Mouse (Mus musculus) lung, adult 18-20 months (tissue): ENCODE measurements around the gene Rabgap1l.
A peak's percentile ranks its signal among the peaks of the same experiment; 100 is the strongest.

ENCODE experiments used
- DNase-seq, 2 experiments: peaks; one replicate each; pipeline ENCODE4 v3.0.0; 2022; ENCODE audit warnings: mixed read lengths in 2 of 2

Rabgap1l gene

GRCm38 (mm10) chr1:160233921-160234320 lies 559.1 kb downstream of the Rabgap1l start:
- DNase-seq = no peak

- no peak for DNase-seq
Observed at GRCm38 (mm10) chr1:160232113-160232512, 560.9 kb downstream of the Rabgap1l start.

- no peak for DNase-seq
Observed at GRCm38 (mm10) chr1:160231013-160231412, 562.0 kb downstream of the Rabgap1l start.

DNA sequence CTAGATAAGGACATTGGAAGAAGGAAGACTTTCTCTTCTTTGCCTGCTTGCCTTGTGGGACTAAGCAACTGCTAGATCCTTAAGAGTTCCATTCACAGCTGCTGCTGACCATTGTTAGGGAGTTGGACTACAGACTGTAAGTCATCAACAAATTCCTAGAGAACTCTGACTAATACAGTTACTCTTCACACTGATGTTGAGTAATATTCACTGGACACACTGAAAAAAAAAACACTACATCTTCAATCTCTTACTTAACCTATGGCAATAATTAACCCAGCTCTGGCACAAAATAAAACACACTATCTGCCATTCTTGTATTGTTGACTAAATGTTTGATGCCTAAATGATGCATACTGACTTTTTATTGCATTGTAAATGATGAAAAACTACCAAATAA lies 565.2 kb downstream of the Rabgap1l start:
- no peak for DNase-seq

DNA sequence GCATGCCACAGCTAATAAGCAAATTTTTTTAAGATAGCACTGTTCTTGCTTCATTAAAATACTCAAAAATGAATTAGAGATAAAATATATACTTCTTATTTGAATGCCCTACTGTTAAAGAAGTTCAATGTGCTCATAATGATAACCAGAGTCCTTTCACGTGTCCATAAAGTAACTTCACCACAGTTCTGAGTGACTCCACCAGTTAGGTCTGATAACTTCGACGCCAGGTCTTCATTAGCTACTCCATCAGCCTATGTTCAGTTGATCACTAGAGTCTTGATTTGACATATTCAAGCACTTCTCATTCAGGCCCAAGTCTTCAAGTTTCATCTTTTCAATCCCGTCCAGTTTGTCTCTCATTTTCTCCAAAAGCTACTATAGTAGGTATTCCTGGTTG lies 565.8 kb downstream of the Rabgap1l start:
- no peak for DNase-seq

- no peak for DNase-seq
Observed at GRCm38 (mm10) chr1:160224093-160224492, 568.9 kb downstream of the Rabgap1l start.

GRCm38 (mm10) chr1:160217898-160218297 lies 575.1 kb downstream of the Rabgap1l start:
- no peak for DNase-seq

GRCm38 (mm10) chr1:160214171-160214570 lies 578.8 kb downstream of the Rabgap1l start:
- DNase-seq = no peak

DNA sequence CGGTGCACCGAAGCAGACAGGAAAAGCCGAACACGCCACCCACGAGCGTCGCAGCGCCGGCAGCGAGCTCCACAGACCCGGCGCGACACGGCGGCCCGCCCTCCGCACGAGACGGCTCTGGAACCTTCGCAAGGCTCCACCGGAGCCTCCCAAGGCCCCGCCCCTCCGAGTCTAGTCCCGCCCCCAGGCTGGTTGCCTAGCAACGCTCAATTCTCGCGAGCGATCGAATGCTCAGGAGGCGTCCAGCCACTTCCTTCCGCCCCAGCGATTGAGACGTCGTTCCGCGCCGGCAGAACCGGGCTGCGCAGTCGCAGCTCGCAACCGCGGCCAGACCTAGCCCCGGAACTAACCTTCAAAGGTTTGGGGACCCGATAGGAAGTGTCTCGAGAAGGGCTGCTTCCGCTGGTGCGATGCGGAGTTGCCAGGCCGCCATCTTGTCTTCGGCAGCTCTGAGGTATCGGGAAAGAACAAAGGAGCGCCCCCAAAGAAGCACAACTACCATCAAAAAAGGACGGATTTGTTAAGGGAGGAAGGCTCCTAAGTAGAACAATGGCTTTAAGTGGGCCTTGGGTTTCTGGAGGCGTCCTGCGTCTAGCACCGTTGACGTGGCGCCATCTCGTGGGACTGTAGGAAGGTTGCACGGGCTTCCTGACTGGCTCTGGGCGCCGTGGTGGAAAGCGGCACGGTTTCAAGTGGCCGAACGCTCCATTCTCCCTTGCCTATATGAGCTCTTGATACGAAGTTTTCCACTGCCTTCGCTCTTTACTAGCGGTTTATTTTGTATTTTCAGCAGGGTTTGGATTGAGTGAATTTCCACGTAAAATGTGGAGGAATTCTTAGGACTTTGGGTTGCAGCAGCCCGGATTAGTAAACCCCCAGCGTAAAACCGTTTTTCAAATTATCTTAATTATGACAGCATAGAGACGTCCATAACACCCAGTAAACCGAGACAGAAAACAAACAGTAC lies 580.0 kb downstream of the Rabgap1l start, which contains the start of gene Cacybp:
Gene Cacybp, minus strand, starts transcription at position 173 of the 967 bp plus-strand sequence.
- DNase-seq = peak; percentile 100

GRCm38 (mm10) chr1:160212123-160212691 lies 580.8 kb downstream of the Rabgap1l start:
- peak; percentile 42 to 50 for DNase-seq

GRCm38 (mm10) chr1:160211597-160212122 lies 581.4 kb downstream of the Rabgap1l start:
- no peak for DNase-seq

DNA sequence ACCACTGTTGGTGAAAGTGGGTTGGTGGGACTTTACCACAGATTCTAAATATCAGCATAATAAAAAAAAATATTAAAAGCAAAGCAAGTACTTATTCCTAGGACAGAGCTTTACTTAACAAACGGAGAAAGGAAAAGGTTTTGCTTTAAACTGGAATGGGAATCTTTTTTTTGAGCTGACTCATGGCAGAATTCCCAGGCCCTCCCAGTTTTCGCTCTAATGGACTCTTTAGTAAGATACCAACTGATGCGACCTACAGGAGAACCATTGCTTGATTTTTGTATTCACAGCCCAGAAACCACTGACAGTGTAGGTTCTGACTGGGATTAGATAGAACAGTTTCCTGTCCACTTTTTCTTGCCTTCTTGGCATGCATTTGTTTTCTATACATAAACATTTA lies 582.4 kb downstream of the Rabgap1l start:
- DNase-seq = no peak

DNA sequence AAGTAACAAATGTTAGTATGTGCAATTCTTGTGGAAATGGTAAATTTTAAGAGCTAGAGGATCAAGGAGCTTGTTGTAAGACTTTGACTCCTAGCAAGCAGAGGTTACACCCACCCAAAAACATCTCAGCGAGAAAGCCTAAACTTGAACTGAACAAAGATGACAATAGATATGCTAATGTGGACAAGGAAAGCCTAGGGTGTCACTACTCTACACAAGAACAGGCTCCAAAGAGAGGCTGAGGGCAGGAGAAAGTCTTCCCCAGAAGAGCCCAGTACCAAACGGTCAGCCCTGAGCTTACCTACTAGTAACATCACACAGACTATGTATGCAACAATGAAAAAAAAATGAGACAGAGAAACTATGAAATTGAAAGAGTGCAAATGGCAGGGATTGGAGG lies 583.2 kb downstream of the Rabgap1l start:
- no peak for DNase-seq

DNA sequence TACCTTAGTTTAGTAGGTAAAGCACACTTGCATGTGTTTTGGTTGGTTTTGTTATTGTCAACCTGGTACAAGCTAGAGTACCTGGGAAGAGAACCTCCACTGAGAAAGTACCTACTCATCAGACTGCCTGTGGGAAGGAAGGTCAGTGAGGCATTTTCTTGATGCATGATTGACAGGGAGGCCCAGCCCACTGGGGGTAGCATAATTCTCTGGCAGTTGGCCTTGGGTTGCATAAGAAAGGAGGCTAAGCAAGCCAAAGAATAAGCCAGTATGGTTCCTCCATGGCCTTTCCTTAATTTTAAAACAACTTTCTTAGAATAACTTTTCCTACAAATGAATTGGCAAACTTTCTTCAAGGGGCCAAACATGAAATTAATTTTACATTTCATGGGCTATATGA lies 587.5 kb downstream of the Rabgap1l start:
- DNase-seq = no peak

GRCm38 (mm10) chr1:160195337-160195663 lies 597.7 kb downstream of the Rabgap1l start:
- no peak for DNase-seq

- DNase-seq = peak; percentile 99
Observed at GRCm38 (mm10) chr1:160194529-160195336, 598.3 kb downstream of the Rabgap1l start, which contains the start of gene Mrps14. Gene Mrps14, plus strand, starts transcription at chr1:160195215.

DNA sequence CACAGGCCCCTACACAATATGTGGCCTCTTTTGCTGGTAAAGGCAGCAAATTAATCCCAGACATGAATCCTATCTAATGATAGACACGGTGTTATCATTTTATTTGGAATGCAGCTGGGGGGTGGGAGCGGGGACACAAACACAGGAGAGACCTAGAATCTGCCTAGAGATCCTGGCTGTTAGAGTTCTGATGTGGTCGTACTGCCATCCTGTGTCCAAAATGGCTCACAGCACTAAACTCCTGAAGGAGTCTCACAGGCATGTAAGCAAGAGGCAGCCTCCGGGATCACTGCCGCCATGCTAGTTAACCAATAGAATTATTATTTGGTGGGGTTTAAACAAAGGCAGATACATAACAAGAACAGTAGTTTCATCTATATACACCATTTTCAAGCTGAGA lies 608.5 kb downstream of the Rabgap1l start:
- DNase-seq = peak; percentile 6 to 14

GRCm38 (mm10) chr1:160181216-160181615 lies 611.8 kb downstream of the Rabgap1l start:
- DNase-seq = no peak

DNA sequence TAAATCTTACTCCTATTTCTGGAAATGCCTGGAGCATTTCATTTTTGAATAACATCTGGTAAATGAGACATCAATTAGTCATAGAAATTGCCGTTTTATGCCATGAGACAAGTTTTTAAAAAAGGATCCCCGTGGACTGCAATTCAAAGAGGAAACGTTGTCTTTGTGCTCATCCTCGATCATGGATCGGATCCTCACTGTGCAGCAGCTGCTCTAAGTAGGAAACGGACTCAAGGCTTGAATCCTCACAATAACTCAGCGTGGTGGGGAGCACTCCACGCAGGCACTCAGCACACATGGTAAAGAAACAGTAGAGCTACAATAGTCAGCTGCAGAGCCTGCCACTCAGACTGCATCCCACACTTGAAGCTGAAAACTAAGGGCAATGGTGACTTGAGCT lies 616.1 kb downstream of the Rabgap1l start:
- DNase-seq = no peak
